Mouse (Mus musculus): ENCODE measurements around the gene Triobp.

- TF ChIP-seq CTCF (IDR thresholded peaks at IDR 0.05; ENCODE audit: insufficient read depth, low read length), result no peak
- TF ChIP-seq POLR2A (IDR thresholded peaks at IDR 0.05; ENCODE audit: borderline replicate concordance, extremely low read depth, low read depth, low read length), result peak; percentile 91
These were observed 80.8 kb downstream of the Triobp start, which contains the start of gene H1f0 for GRCm38 (mm10) chr15:79028237-79028738.
